Mouse (Mus musculus) heart, adult 10 weeks (tissue): ENCODE data around the gene Ehbp1l1. TPM values are rescaled to one million over a fixed set of nuclear protein-coding genes. Genes with fewer than 3 reads are reported as not detected.

Experiments used
- polyA plus RNA-seq: library from polyadenylated mRNA; stranded (reverse); fragments of 350-450 nt; fragmentation: Illumina TruSeq; extraction: RNeasy Lipid Tissue Mini Kit (QIAGEN cat#74804); gene quantifications from one replicate; pipeline ENCODE4 v1.2.3, GENCODE M21; 2014; ENCODE audit warnings: low read depth, low replicate concordance

Gene Ehbp1l1
- 120 TPM for polyA plus RNA-seq

DNA sequence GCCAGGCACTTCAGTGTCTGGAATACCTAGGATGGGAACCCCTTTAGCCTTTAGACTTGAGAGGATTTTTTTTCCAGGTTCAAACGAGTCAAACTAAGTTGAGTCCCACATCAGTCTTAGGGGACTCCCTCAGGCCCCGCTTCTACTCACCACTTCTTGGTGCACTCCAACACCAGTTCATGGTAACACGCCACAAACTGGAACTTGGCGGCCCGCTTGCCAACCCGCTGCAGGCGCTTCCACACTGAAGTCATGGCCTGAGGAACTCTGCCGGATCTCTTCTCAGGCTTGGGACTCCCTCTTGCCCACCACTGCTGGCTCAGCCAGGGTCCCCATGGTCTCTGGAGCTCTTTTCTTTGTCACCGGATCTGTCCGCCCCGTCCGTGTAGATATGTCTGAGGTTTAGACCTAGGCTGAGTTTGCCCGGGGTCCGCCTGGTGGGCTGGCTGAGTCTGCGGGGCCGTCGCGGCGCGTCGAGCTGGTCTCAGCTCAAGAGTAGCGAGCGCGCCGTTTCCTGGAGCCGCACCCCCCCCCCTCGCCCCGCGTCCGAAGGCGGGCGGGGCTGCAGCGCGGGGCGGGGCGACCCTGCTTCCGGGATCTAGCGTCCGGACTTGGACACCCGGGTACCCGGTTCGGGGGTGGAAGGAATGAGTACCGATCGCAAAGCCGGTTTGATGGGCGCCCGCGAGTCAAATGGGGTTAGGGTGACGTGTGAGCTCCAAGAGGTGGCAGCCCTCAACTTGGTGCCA lies at the start of gene Ehbp1l1:
Gene Ehbp1l1, minus strand, starts transcription at position 551 of the 749 bp plus-strand sequence.

DNA sequence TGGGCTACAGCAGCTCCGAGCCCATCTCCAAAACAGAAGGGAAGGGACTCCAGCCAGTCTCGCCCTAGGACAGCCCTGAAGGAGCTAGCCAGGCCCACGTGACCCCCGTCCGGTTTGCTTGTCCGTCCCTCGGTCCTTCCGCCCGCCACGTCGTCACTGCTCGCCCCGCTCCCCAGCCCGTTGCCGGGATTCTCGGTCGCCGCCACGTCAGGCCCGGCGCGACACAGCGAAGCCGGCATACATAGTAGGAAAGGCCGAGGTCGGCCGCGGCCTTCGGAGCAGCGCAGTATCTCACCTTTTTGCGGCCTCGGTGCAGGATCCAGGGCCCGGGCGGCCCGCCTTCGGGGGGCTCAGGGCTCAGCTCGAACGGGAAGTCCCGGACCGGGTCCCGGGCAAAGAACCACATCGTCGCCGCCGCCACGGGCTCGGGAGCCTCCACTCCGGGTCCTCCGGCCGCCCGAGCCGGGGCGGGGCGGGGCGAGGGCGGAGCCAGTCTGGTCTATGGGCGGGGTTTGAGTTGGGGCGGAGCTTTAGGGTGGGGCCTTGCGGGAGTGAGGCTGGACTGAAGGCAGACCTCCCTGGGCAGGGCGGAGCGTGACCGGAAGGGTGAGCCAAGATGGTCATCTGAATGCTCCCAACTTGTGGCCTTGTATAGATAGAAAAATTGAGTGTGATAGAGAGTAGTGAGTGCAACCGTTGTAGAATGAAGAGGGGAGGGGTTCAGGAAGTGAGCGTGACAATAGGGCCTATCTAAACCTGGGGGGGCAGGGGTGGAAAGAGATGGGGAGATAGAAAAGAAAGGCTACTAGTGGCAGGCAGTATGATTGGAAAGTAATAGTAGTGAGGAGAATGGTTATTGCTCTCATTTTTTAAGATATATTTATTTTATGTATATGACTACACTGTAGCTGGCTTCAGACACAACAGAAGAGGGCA lies 45.1 kb upstream of the Ehbp1l1 start, which contains the start of gene Scyl1:
Gene Scyl1, minus strand, starts transcription at position 495 of the 936 bp plus-strand sequence.

DNA sequence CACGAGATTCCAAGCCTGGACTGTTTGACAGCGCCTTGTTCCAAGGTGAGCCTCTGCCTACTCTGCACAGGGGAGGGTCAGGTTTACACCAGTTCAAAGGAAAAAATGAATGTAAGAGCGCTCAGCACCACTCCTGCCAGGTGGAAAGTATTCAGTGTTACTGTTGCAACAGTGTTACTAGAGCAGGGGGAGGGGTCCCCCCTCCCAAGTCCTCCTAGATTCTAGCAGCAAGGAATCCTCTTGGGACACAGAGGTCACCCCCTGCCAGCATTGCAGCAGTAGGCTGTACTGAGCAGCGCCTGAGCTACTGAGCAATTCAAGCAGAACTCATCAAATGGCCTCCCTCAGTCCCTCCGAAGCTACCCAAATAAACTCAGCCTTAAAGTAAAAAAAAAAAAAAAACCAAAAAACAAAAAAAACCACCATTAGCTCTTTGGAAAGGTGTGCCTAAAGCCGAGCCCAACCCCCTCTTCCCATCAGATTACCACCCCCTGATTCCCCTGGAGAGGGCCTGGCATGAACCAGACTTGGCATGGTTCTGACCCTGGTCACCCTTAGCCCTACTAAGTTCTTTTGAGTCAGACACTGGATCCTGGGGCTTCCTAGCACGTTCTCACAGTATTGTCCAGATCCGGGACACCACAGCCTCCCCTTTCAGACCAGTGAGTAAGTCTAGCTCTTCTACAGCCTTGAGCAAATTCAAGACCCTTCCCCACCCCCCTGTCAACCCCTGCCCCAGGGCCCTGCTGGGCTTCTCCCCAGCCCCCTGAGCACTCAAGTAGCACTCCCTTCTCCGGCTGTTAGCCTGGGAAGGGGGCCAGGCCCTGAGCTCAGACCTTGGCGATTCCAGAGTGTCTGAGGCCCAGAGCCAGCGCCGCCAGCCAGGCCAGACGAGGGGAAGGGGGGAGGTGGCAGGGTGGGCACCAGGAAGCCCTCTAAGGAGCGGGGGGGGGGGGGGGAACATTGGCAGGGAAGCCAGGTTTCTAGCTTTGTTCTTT lies 14.5 kb upstream of the Ehbp1l1 start, which contains the start of gene Ltbp3:
Gene Ltbp3, plus strand, starts transcription at position 585 of the 998 bp plus-strand sequence.

DNA sequence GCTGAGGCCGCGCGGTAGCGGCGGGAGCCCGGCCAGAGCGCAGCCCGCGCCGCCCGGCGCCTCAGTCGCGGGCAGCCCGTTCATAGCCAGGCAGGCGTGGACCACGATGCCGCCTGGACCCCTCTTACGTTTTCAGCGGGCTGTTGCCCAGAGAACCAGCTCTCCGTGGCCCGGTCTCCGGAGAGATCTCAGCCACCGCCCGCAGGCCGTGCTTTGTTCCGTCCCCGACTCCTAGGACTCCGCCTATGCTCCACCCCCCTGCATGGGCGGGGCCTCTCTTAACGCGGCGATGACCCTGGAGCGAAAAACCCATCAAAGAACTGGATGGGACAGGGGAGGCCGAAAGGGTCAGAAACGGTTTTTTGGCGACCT lies 3.3 kb upstream of the Ehbp1l1 start, which contains the start of gene Fam89b:
Gene Fam89b, minus strand, starts transcription at position 210 of the 372 bp plus-strand sequence.

DNA sequence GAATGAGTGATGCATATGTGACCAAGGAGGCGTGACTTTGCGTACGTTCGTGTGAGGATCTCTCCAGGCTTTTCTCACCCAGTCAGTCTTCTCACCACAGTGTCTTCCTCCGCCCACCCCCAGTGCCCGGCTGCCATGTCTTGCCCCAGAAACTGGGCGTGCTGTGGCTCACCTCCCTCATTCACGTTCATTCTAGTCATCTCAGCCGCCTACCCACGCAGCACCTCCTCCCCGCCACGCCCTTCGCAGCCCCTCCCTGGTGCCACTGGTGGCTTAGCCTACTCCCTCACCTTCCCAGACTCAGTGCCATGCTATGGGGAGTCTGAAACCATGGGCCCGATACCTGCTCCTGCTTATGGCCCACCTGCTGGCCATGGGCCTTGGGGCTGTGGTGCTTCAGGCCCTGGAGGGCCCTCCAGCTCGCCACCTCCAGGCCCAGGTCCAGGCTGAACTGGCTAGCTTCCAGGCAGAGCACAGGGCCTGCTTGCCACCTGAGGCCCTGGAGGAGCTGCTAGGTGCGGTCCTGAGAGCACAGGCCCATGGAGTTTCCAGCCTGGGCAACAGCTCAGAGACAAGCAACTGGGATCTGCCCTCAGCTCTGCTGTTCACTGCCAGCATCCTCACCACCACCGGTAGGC lies 21.8 kb downstream of the Ehbp1l1 start, which contains the start of gene Kcnk7:
Gene Kcnk7, plus strand, starts transcription at position 205 of the 638 bp plus-strand sequence.

DNA sequence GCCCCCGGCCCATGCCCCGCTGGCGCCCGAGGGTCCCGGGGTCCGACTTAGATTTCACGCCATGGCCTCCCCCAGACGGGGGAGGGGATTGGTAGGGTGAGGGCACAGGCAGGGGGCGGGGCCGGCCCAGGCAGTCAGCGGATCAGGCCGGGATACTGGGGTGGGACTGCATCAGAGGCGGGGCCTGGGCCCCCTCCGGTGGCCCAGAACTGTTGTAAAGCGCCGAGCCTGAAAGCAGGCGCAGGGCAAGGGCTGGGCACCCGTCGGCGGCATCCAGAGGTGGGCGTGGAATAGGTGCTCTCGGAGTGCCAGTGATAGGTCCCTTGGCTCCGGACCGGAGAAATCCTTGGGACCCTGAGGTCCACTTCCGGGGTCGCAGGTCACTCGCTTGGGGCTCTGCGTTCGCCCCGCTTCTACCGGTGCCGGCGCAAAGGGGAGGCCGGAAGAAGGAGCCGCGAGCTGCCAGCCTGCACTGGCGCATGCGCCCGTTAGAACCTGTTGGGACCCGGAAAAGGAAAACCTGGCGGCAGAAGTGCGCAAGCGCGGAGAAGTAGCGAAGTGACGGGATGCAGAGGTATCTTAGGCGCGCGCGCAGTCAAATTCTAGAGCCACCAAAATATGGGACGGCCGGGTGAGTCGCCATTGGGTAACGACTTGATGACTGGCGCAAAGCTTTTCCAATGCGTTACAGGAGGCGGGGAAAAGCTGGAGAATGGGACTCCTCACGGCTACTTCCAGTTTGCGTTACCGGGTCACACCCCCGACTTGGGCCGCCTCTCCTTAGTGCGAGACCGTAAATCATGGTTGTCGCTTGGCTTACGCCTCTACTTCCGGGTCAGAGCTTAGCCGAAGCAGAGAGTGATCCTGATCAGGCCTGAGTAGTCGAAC lies 37.7 kb downstream of the Ehbp1l1 start, which contains the start of the genes Map3k11 and Pcnx3:
Gene Map3k11, plus strand, starts transcription at position 543 of the 888 bp plus-strand sequence.
Gene Pcnx3, minus strand, starts transcription at position 709 of the 888 bp plus-strand sequence.

DNA sequence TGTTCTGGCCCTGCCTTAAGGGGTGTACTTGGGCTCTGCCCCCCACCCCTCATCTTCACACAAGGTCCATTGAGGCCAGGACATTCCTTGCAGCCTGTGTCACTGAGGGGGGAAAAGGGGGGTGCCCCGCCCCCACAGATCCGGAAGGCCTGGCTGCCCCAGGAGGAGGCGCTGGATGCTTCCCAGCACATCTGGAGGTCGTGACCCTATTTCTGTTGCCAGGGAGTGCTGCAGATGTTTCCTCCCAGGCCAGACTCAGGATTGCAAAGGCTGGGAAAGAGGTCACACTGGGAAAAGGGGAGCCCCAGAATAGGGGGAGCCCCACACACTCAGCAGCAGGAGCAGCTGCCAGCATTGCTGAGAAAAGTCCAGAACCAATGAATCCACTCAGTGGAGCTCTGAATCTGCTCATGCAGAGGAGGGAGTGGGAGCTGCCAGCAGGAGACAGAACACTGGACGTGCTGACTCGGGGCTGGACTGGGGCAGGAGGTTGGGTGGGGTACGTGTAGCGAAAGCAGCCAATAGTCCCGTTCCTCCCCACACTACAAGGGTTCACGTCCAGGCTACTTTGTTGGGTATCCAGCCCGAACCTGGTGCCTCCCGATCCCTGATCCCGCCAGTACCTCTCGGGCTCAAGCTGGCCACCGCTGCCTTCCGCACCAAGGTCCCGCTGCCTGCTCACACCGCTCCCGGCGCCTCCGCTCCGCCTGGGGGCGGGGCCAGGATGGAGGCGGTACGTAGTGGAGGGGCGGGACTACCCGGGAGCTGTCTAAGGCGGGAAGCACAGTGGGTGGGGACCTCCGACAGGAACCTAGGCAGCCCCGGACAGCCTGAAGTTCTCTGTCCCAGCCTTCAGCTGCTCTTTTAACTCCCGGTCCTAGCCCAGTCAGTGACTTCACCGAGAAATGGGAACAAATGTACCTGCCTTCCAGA lies 62.9 kb downstream of the Ehbp1l1 start, which contains the start of gene Sipa1:
Gene Sipa1, minus strand, starts transcription at position 727 of the 933 bp plus-strand sequence.

Other genes starting within 250 kb of the Ehbp1l1 start
- 33.4 TPM for gene Mus81, start 237.9 kb downstream of the Ehbp1l1 start, polyA plus RNA-seq
- gene Cfl1, start 235.9 kb downstream of the Ehbp1l1 start, polyA plus RNA-seq = 173 TPM
- gene 1700020D05Rik, start 222.5 kb downstream of the Ehbp1l1 start, polyA plus RNA-seq = 1.8 TPM
- 10.1 TPM for gene Snx32, start 215.8 kb downstream of the Ehbp1l1 start, polyA plus RNA-seq
- gene Ovol1, start 165.7 kb downstream of the Ehbp1l1 start, polyA plus RNA-seq = not detected
- gene Ap5b1, start 158.3 kb downstream of the Ehbp1l1 start, polyA plus RNA-seq = 1.9 TPM
- 28.9 TPM for gene Rnaseh2c, start 124.4 kb downstream of the Ehbp1l1 start, polyA plus RNA-seq
- gene Kat5, start 116.1 kb downstream of the Ehbp1l1 start, polyA plus RNA-seq = 30.9 TPM
- gene Rela, start 88.8 kb downstream of the Ehbp1l1 start, polyA plus RNA-seq = 30.4 TPM
- 16.2 TPM for gene Sipa1, start 62.6 kb downstream of the Ehbp1l1 start, polyA plus RNA-seq
- 22.2 TPM for gene Map3k11, start 37.6 kb downstream of the Ehbp1l1 start, polyA plus RNA-seq
- 22.7 TPM for gene Pcnx3, start 37.4 kb downstream of the Ehbp1l1 start, polyA plus RNA-seq
- not detected for gene Kcnk7, start 21.9 kb downstream of the Ehbp1l1 start, polyA plus RNA-seq
- 27.2 TPM for gene Fam89b, start 3.3 kb upstream of the Ehbp1l1 start, polyA plus RNA-seq
- 41.9 TPM for gene Ltbp3, start 14.6 kb upstream of the Ehbp1l1 start, polyA plus RNA-seq
- 64.9 TPM for gene Scyl1, start 45.1 kb upstream of the Ehbp1l1 start, polyA plus RNA-seq
- 5.4 TPM for gene Frmd8, start 149.0 kb upstream of the Ehbp1l1 start, polyA plus RNA-seq
- gene Slc25a45, start 151.5 kb upstream of the Ehbp1l1 start, polyA plus RNA-seq = 3.4 TPM
- 0.63 TPM for gene Tigd3, start 167.8 kb upstream of the Ehbp1l1 start, polyA plus RNA-seq
- 69.5 TPM for gene Dpf2, start 186.7 kb upstream of the Ehbp1l1 start, polyA plus RNA-seq
- 7.8 TPM for gene Cdc42ep2, start 198.5 kb upstream of the Ehbp1l1 start, polyA plus RNA-seq
- gene Pola2, start 237.9 kb upstream of the Ehbp1l1 start, polyA plus RNA-seq = 15.0 TPM